10 mouse cellular contexts compared by ENCODE assay signal in the genomic region with DNA sequence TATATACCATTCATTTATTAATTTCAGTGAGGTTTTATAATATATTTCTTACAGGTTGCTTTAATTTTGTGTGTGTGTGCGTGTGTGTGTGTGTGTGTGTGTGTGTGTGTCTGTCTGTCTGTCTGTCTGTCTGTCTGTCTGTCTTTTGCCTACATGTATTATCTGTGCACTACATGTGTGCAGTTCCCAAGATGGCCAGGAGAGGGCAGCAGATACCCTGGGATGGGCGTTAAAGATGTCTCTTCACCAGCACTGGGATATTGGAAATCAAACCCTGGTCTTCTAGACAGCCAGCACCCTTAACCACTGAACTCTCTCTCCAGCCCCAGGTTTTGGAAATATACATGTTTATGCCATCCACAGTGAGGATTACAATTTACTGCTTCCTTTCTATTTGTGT. TPM values are rescaled to one million over a fixed set of nuclear protein-coding genes. Genes with fewer than 3 reads are reported as not detected.
DNase-seq lines count a peak whose midpoint lies in the region; ATAC-seq and TF ChIP-seq lines count a peak whose summit lies in the region.
"Had no signal": no experiment of that assay in that cellular context is flagged by ENCODE, and none has a peak within 500 bp of the region (broad histone marks: within the 10 kb centered on the region; RNA-seq: fewer than 3 reads in every experiment).

No protein-coding gene starts in this region.

- peak; percentile 80 for TF ChIP-seq CTCF in stomach, postnatal 0 days (IDR thresholded peaks at IDR 0.05; ENCODE audit: low read depth)

- no peak overlapping the region for H3K4me3 ChIP-seq in liver, embryonic 13.5 days (replicated peaks)
- H3K4me3 ChIP-seq in stomach, postnatal 0 days (ENCODE audit: low read depth, low read length): no peak overlapping the region
- H3K4me3 ChIP-seq: embryonic facial prominence, embryonic 15.5 days; liver, embryonic 15.5 days had no signal

- H3K36me3 ChIP-seq in liver, embryonic 13.5 days: no peaks in the 10 kb centered on the region
- no peaks in the 10 kb centered on the region for H3K36me3 ChIP-seq in stomach, postnatal 0 days (ENCODE audit: control insufficient read depth, insufficient read depth, low read length)
- H3K36me3 ChIP-seq: embryonic facial prominence, embryonic 15.5 days; liver, embryonic 15.5 days had no signal

- intact Hi-C loops in heart, postnatal 36 days (cut with DNase I): loop anchor here (2.0 to 5.0 kb wide), 3 partner anchors 67 to 145 kb away; no protein-coding TSS in a partner anchor
- intact Hi-C loops in heart, postnatal 25 days (cut with DNase I): loop anchor here (2.0 to 5.0 kb wide), 2 partner anchors 81 to 142 kb away; no protein-coding TSS in a partner anchor

- peak; percentile 30 to 54 for DNase-seq in heart, postnatal 36 days
- DNase-seq in heart, postnatal 25 days (ENCODE audit: low spot score): no peak
- DNase-seq in spleen, postnatal 10 days (ENCODE audit: low spot score in 2 of 2): peak; percentile 11 to 56
- DNase-seq in spleen, postnatal 36 days (ENCODE audit: low spot score in 2 of 2): no peak
- peak; percentile 10 for DNase-seq in c-Kit-positive CD71-positive TER-119-negative erythroid progenitor cells, embryonic 14.5 days (ENCODE audit: low read depth)
- peak; percentile 15 for DNase-seq in liver, embryonic 13.5 days
- peak; percentile 61 for DNase-seq in stomach, postnatal 0 days (ENCODE audit: low spot score)

- H3K27me3 ChIP-seq in liver, embryonic 13.5 days: no peaks in the 10 kb centered on the region
- H3K27me3 ChIP-seq in stomach, postnatal 0 days (ENCODE audit: control insufficient read depth, insufficient read depth, low read length): no peaks in the 10 kb centered on the region
- H3K27me3 ChIP-seq: embryonic facial prominence, embryonic 15.5 days; liver, embryonic 15.5 days had no signal

- no peak overlapping the region for H3K9ac ChIP-seq in liver, embryonic 13.5 days
- no peak overlapping the region for H3K9ac ChIP-seq in stomach, postnatal 0 days (ENCODE audit: low read length)
- H3K9ac ChIP-seq: embryonic facial prominence, embryonic 15.5 days; liver, embryonic 15.5 days had no signal

- no peaks in the 10 kb centered on the region for H3K9me3 ChIP-seq in liver, embryonic 13.5 days (replicated peaks)
- H3K9me3 ChIP-seq in stomach, postnatal 0 days (ENCODE audit: control insufficient read depth, low read length): no peaks in the 10 kb centered on the region
- H3K9me3 ChIP-seq: embryonic facial prominence, embryonic 15.5 days; liver, embryonic 15.5 days had no signal

- H3K4me1 ChIP-seq in liver, embryonic 13.5 days (replicated peaks): no peaks in the 10 kb centered on the region
- no peaks in the 10 kb centered on the region for H3K4me1 ChIP-seq in stomach, postnatal 0 days (replicated peaks; ENCODE audit: control insufficient read depth, insufficient read depth)
- H3K4me1 ChIP-seq: embryonic facial prominence, embryonic 15.5 days; liver, embryonic 15.5 days had no signal

- WGBS in liver, embryonic 13.5 days (ENCODE audit: insufficient replicate concordance): 30% methylated on average over 2 of the region's 2 CpGs
- WGBS in stomach, postnatal 0 days: 49% methylated on average over 2 of the region's 2 CpGs

- no peak for ATAC-seq in liver, embryonic 13.5 days (ENCODE audit: low read depth)
- no peak for ATAC-seq in stomach, postnatal 0 days (ENCODE audit: low FRiP score, low TSS enrichment)
- ATAC-seq in erythroid progenitor cell, adult 5-6 weeks (replicated peaks; ENCODE audit: low FRiP score, poor library complexity, severe bottlenecking): no peak

- TF ChIP-seq EP300 in stomach, postnatal 0 days (optimal IDR thresholded peaks at IDR 0.05): no peak

- H3K4me2 ChIP-seq in liver, embryonic 13.5 days: no peak overlapping the region
- H3K4me2 ChIP-seq in stomach, postnatal 0 days (replicated peaks; ENCODE audit: low read depth): no peak overlapping the region
- H3K4me2 ChIP-seq: embryonic facial prominence, embryonic 15.5 days; liver, embryonic 15.5 days had no signal

- no peak overlapping the region for H3K27ac ChIP-seq in liver, embryonic 13.5 days
- no peak overlapping the region for H3K27ac ChIP-seq in stomach, postnatal 0 days (replicated peaks)
- H3K27ac ChIP-seq: embryonic facial prominence, embryonic 15.5 days; liver, embryonic 15.5 days had no signal

RNA-seq across cellular contexts. Expression of a gene that starts 16.5 kb away (rescaled TPM):
- under 1 TPM; 0.22 to 0.33 TPM for total RNA-seq in heart, postnatal 36 days (2021)
- total RNA-seq in heart, postnatal 25 days (2021): under 1 TPM; 0.31 to 0.48 TPM
- polyA plus RNA-seq in liver, embryonic 13.5 days (2015; fragmentation: Nextera tagmentation; extraction: Ambion mirVana): 0.02 TPM in 2 replicates
- polyA plus RNA-seq in stomach, postnatal 0 days (2015; fragmentation: Nextera tagmentation; extraction: Ambion mirVana): 1.6 and 1.8 TPM in 2 replicates
- total RNA-seq in erythroid progenitor cell, adult 5-6 weeks (2015; ENCODE audit: low replicate concordance): not detected in 2 replicates
- total RNA-seq in erythroid progenitor cell, adult 5-6 weeks (2017; ENCODE audit: low replicate concordance): under 0.01 TPM in 1 of 2 replicates, not detected in the other

RNA-seq across cellular contexts. Expression of a gene that starts 26.4 kb away (rescaled TPM):
- not detected for total RNA-seq in heart, postnatal 36 days (2021)
- total RNA-seq in heart, postnatal 25 days (2021): not detected
- not detected in 2 replicates for polyA plus RNA-seq in liver, embryonic 13.5 days (2015; fragmentation: Nextera tagmentation; extraction: Ambion mirVana)
- polyA plus RNA-seq in stomach, postnatal 0 days (2015; fragmentation: Nextera tagmentation; extraction: Ambion mirVana): 0.05 and 0.08 TPM in 2 replicates
- not detected in 2 replicates for total RNA-seq in erythroid progenitor cell, adult 5-6 weeks (2015; ENCODE audit: low replicate concordance)
- not detected in 2 replicates for total RNA-seq in erythroid progenitor cell, adult 5-6 weeks (2017; ENCODE audit: low replicate concordance)
- polyA plus RNA-seq: embryonic facial prominence, embryonic 15.5 days; liver, embryonic 15.5 days had no signal

Comparison
In these comparisons a context has a peak if more than half of its experiments do, and no peak if none do; other contexts are left out.
1. DNase-seq: peak in heart, postnatal 36 days (2 of 2), spleen, postnatal 10 days (2 of 2), c-Kit-positive CD71-positive TER-119-negative erythroid progenitor cells, embryonic 14.5 days (single experiment), liver, embryonic 13.5 days (single experiment) and stomach, postnatal 0 days (single experiment); none in heart, postnatal 25 days (single experiment) and spleen, postnatal 36 days (0 of 2).